In genomic region chr14:28505586-28506375, GRCm38 (mm10) we compare ENCODE assay signal across 8 mouse cellular contexts. TPM values are rescaled to one million over a fixed set of nuclear protein-coding genes. Genes with fewer than 3 reads are reported as not detected.
A peak's percentile ranks its signal among the peaks of the same experiment; 100 is the strongest.
DNase-seq lines count a peak whose midpoint lies in the region; ATAC-seq and TF ChIP-seq lines count a peak whose summit lies in the region.

No protein-coding gene starts in this region.

- peaks cover 100% of the 10 kb centered on the region for H3K27me3 ChIP-seq in E14TG2a.4 (ENCODE audit: insufficient read depth, low read length)
- H3K27me3 ChIP-seq in embryonic facial prominence, embryonic 12.5 days, result peaks cover 13% of the 10 kb centered on the region
- H3K27me3 ChIP-seq in limb, embryonic 10.5 days (ENCODE audit: low read depth, poor library complexity, severe bottlenecking), result peaks cover 17% of the 10 kb centered on the region

- peak overlapping the region; percentile 88 for H3K4me2 ChIP-seq in embryonic facial prominence, embryonic 12.5 days (replicated peaks)

- no peaks in the 10 kb centered on the region for H3K9me3 ChIP-seq in E14TG2a.4 (ENCODE audit: low read length)
- H3K9me3 ChIP-seq in embryonic facial prominence, embryonic 12.5 days, result no peaks in the 10 kb centered on the region
- H3K9me3 ChIP-seq in limb, embryonic 10.5 days (replicated peaks), result no peaks in the 10 kb centered on the region

- peak; percentile 72 to 78 for DNase-seq in cerebellum, postnatal 10 days
- DNase-seq in heart, postnatal 36 days, result peak; percentile 40 to 52
- peak; percentile 79 for DNase-seq in limb, embryonic 10.5 days (ENCODE audit: low spot score)
- peak; percentile 75 for DNase-seq in neural tube, embryonic 10.5 days (ENCODE audit: extremely low spot score, low spot score)
- no peak for DNase-seq in natural killer cell, adult 2 months (ENCODE audit: low spot score in 2 of 2)

- H3K36me3 ChIP-seq in E14TG2a.4 (ENCODE audit: insufficient read depth, low read length), result no peaks in the 10 kb centered on the region
- no peaks in the 10 kb centered on the region for H3K36me3 ChIP-seq in embryonic facial prominence, embryonic 12.5 days
- peaks cover 15% of the 10 kb centered on the region for H3K36me3 ChIP-seq in limb, embryonic 10.5 days

- TF ChIP-seq CTCF in E14TG2a.4 (conservative IDR thresholded peaks at IDR 0.05; ENCODE audit: low read length), result no peak

- H3K9ac ChIP-seq in embryonic facial prominence, embryonic 12.5 days, result peak overlapping the region; percentile 94

- peak overlapping the region; percentile 99 for H3K27ac ChIP-seq in embryonic facial prominence, embryonic 12.5 days
- H3K27ac ChIP-seq in limb, embryonic 10.5 days, result peak overlapping the region; percentile 99

- H3K4me3 ChIP-seq in E14TG2a.4 (replicated peaks; ENCODE audit: low read length), result peak overlapping the region; percentile 73
- peak overlapping the region; percentile 77 for H3K4me3 ChIP-seq in embryonic facial prominence, embryonic 12.5 days
- H3K4me3 ChIP-seq in limb, embryonic 10.5 days, result peak overlapping the region; percentile 91

- peaks cover 61% of the 10 kb centered on the region for H3K4me1 ChIP-seq in E14TG2a.4 (replicated peaks; ENCODE audit: low read depth, low read length)
- peaks cover 20% of the 10 kb centered on the region for H3K4me1 ChIP-seq in embryonic facial prominence, embryonic 12.5 days
- peaks cover 63% of the 10 kb centered on the region for H3K4me1 ChIP-seq in limb, embryonic 10.5 days

- under 1% methylated on average over 62 of the region's 62 CpGs for WGBS in embryonic facial prominence, embryonic 12.5 days
- WGBS in limb, embryonic 10.5 days, result under 1% methylated on average over 62 of the region's 62 CpGs

- intact Hi-C loops in heart, postnatal 36 days (cut with DNase I), result loop anchor here (2.0 to 10.0 kb wide), 6 partner anchors 27 to 939 kb away; no protein-coding TSS in a partner anchor

- ATAC-seq in cerebellum, adult (ENCODE audit: insufficient number of reproducible peaks, low FRiP score, low TSS enrichment), result no peak
- ATAC-seq in embryonic facial prominence, embryonic 12.5 days (ENCODE audit: insufficient number of reproducible peaks, insufficient read depth, low FRiP score, low TSS enrichment), result no peak

RNA-seq across cellular contexts. Expression of gene Wnt5a, which starts 1.2 kb away (rescaled TPM):
- 91.5 and 117 TPM in 2 replicates for polyA plus RNA-seq in embryonic facial prominence, embryonic 12.5 days (2016; fragmentation: Nextera tagmentation; extraction: Ambion mirVana)
- total RNA-seq in heart, postnatal 36 days (2021), result 10 to 100 TPM; 10.9 to 16.0 TPM
- polyA plus RNA-seq in limb, embryonic 10.5 days (2016; fragmentation: Nextera tagmentation; extraction: Ambion mirVana), result 64.8 and 91.9 TPM in 2 replicates

Comparison
In these comparisons a context has a peak if more than half of its experiments do, and no peak if none do; other contexts are left out.
1. DNase-seq: peak in cerebellum, postnatal 10 days (2 of 2), heart, postnatal 36 days (2 of 2), limb, embryonic 10.5 days (single experiment) and neural tube, embryonic 10.5 days (single experiment); none in natural killer cell, adult 2 months (0 of 2).
2. Peak in every context shown above with its lines, with median percentiles within 50 percentile points of each other: H3K4me3 ChIP-seq.